Mouse (Mus musculus) lung, adult 18-20 months (tissue): Measurements from ENCODE around the gene Erbin.

ENCODE experiments used
- DNase-seq, 2 experiments: peaks; one replicate each; pipeline ENCODE4 v3.0.0; 2022; ENCODE audit warnings: mixed read lengths in 2 of 2

The Erbin gene

GRCm38 (mm10) chr13:103910598-103910997 lies 9.7 kb downstream of the Erbin start:
- DNase-seq = no peak

- DNase-seq = no peak
These were observed 10.4 kb downstream of the Erbin start for GRCm38 (mm10) chr13:103909894-103910293.

- no peak for DNase-seq
These were observed 20.3 kb downstream of the Erbin start for GRCm38 (mm10) chr13:103900015-103900414.

GRCm38 (mm10) chr13:103897606-103898005 lies 22.7 kb downstream of the Erbin start:
- DNase-seq = no peak

GRCm38 (mm10) chr13:103893065-103893464 lies 27.2 kb downstream of the Erbin start:
- no peak for DNase-seq

GRCm38 (mm10) chr13:103890038-103890437 lies 30.3 kb downstream of the Erbin start:
- DNase-seq = no peak

GRCm38 (mm10) chr13:103886503-103886902 lies 33.8 kb downstream of the Erbin start:
- no peak for DNase-seq

- DNase-seq = no peak
These were observed 39.1 kb downstream of the Erbin start for GRCm38 (mm10) chr13:103881200-103881599.

GRCm38 (mm10) chr13:103876743-103877142 lies 43.6 kb downstream of the Erbin start:
- no peak for DNase-seq

GRCm38 (mm10) chr13:103875823-103876514 lies 44.3 kb downstream of the Erbin start:
- DNase-seq = no peak

- peak; percentile 15 to 48 for DNase-seq
These were observed 49.5 kb downstream of the Erbin start for GRCm38 (mm10) chr13:103870786-103871185.

GRCm38 (mm10) chr13:103870117-103870516 lies 50.2 kb downstream of the Erbin start:
- DNase-seq = no peak

GRCm38 (mm10) chr13:103868875-103869274 lies 51.4 kb downstream of the Erbin start:
- no peak for DNase-seq

GRCm38 (mm10) chr13:103862041-103862440 lies 58.3 kb downstream of the Erbin start:
- DNase-seq = no peak

- DNase-seq = no peak
These were observed 61.3 kb downstream of the Erbin start for GRCm38 (mm10) chr13:103859041-103859440.

- DNase-seq = no peak
These were observed 72.7 kb downstream of the Erbin start for GRCm38 (mm10) chr13:103847614-103848013.

GRCm38 (mm10) chr13:103841287-103842201 lies 78.8 kb downstream of the Erbin start:
- no peak for DNase-seq

GRCm38 (mm10) chr13:103838619-103839018 lies 81.7 kb downstream of the Erbin start:
- DNase-seq = no peak

- no peak for DNase-seq
These were observed 90.6 kb downstream of the Erbin start for GRCm38 (mm10) chr13:103829623-103830135.

- no peak for DNase-seq
These were observed 98.0 kb downstream of the Erbin start for GRCm38 (mm10) chr13:103822270-103822669.

GRCm38 (mm10) chr13:103819377-103819776 lies 100.9 kb downstream of the Erbin start:
- DNase-seq = no peak

GRCm38 (mm10) chr13:103817935-103818334 lies 102.4 kb downstream of the Erbin start:
- no peak for DNase-seq

- no peak for DNase-seq
These were observed 112.8 kb downstream of the Erbin start for GRCm38 (mm10) chr13:103807464-103807863.
